Mouse (Mus musculus): ENCODE results near the gene Gpr158.
"Not testable (repeated sequence)": the region's sequence is repeated elsewhere in the genome, so short reads cannot be mapped to it uniquely, and the experiment has no call there.

Gene Gpr158

GRCm38 (mm10) chr2:21367345-21368111 is at the start of gene Gpr158:
Gpr158 (plus strand) TSS chr2:21367542.
- DNase-seq (ENCODE audit: low spot score in 2 of 2): peak; percentile 83 to 84

- DNase-seq (ENCODE audit: low spot score in 2 of 2): peak in 1 of 2 experiments; percentile 24
These were observed 23.5 kb upstream of the Gpr158 start for GRCm38 (mm10) chr2:21343821-21344220.

- peak in 1 of 2 experiments; percentile 14 for DNase-seq (ENCODE audit: low spot score in 2 of 2)
These were observed 1.2 kb downstream of the Gpr158 start for GRCm38 (mm10) chr2:21368351-21369170.

GRCm38 (mm10) chr2:21369171-21369485 is 1.8 kb downstream of the Gpr158 start:
- DNase-seq (ENCODE audit: low spot score in 2 of 2): no peak

- DNase-seq (ENCODE audit: low spot score in 2 of 2): peak in 1 of 2 experiments; percentile 23
These were observed 2.2 kb downstream of the Gpr158 start for GRCm38 (mm10) chr2:21369556-21369955.

- DNase-seq (ENCODE audit: low spot score in 2 of 2): peak in 1 of 2 experiments; percentile 19
These were observed 12.2 kb downstream of the Gpr158 start for GRCm38 (mm10) chr2:21379516-21379915.

- no peak for DNase-seq (ENCODE audit: low spot score in 2 of 2)
These were observed 25.4 kb downstream of the Gpr158 start for GRCm38 (mm10) chr2:21392727-21393126.

- DNase-seq (ENCODE audit: low spot score in 2 of 2): no peak
These were observed 30.0 kb downstream of the Gpr158 start for GRCm38 (mm10) chr2:21397347-21397746.

GRCm38 (mm10) chr2:21399657-21400056 is 32.3 kb downstream of the Gpr158 start:
- DNase-seq (ENCODE audit: low spot score in 2 of 2): no peak

GRCm38 (mm10) chr2:21405617-21406016 is 38.3 kb downstream of the Gpr158 start:
- DNase-seq (ENCODE audit: low spot score in 2 of 2): no peak

- DNase-seq (ENCODE audit: low spot score in 2 of 2): no peak
These were observed 40.2 kb downstream of the Gpr158 start for GRCm38 (mm10) chr2:21407443-21407985.

- no peak for DNase-seq (ENCODE audit: low spot score in 2 of 2)
These were observed 41.5 kb downstream of the Gpr158 start for GRCm38 (mm10) chr2:21408821-21409220.

GRCm38 (mm10) chr2:21430288-21430687 is 62.9 kb downstream of the Gpr158 start:
- DNase-seq (ENCODE audit: low spot score in 2 of 2): no peak

- DNase-seq (ENCODE audit: low spot score in 2 of 2): no peak
These were observed 63.8 kb downstream of the Gpr158 start for GRCm38 (mm10) chr2:21431182-21431581.

GRCm38 (mm10) chr2:21439626-21440025 is 72.3 kb downstream of the Gpr158 start:
- DNase-seq (ENCODE audit: low spot score in 2 of 2): no peak

GRCm38 (mm10) chr2:21460606-21461005 is 93.3 kb downstream of the Gpr158 start:
- DNase-seq (ENCODE audit: low spot score in 2 of 2): not testable (repeated sequence)

GRCm38 (mm10) chr2:21474957-21475356 is 107.6 kb downstream of the Gpr158 start:
- DNase-seq (ENCODE audit: low spot score in 2 of 2): no peak

GRCm38 (mm10) chr2:21496881-21497280 is 129.5 kb downstream of the Gpr158 start:
- DNase-seq (ENCODE audit: low spot score in 2 of 2): no peak

GRCm38 (mm10) chr2:21497965-21498364 is 130.6 kb downstream of the Gpr158 start:
- no peak for DNase-seq (ENCODE audit: low spot score in 2 of 2)

- no peak for DNase-seq (ENCODE audit: low spot score in 2 of 2)
These were observed 132.1 kb downstream of the Gpr158 start for GRCm38 (mm10) chr2:21499399-21499798.

- DNase-seq (ENCODE audit: low spot score in 2 of 2): no peak
These were observed 140.1 kb downstream of the Gpr158 start for GRCm38 (mm10) chr2:21507449-21507848.

GRCm38 (mm10) chr2:21530750-21531149 is 163.4 kb downstream of the Gpr158 start:
- DNase-seq (ENCODE audit: low spot score in 2 of 2): no peak

GRCm38 (mm10) chr2:21619180-21619579 is 251.8 kb downstream of the Gpr158 start:
- DNase-seq (ENCODE audit: low spot score in 2 of 2): no peak
